Mouse (Mus musculus) neural tube, embryonic 12.5 days (tissue): ENCODE results near the gene Gnat1. TPM values are rescaled to one million over a fixed set of nuclear protein-coding genes. Genes with fewer than 3 reads are reported as not detected.

Experiments
- ATAC-seq: fragments of 200-750 bp; cut with Nextera tagmentation; 2 replicates; pipeline ENCODE4 v1.8.0; 2017; ENCODE audit warnings: low read depth, mild to moderate bottlenecking, moderate TSS enrichment, moderate library complexity; ENCODE audit not compliant: low FRiP score
- H3K27ac ChIP-seq: fragments of 300-500 bp; sonication (generic); 2 replicates; pipeline ENCODE4 v1.5.1; 2016
- H3K27me3 ChIP-seq: fragments of 300-500 bp; sonication (generic); replicated peaks from 2 replicates; pipeline ENCODE4 v1.6.1; 2016; ENCODE audit warnings: mild to moderate bottlenecking
- H3K36me3 ChIP-seq: fragments of 300-500 bp; sonication (generic); 2 replicates; pipeline ENCODE4 v1.6.1; 2016; ENCODE audit warnings: mild to moderate bottlenecking
- H3K4me1 ChIP-seq: fragments of 300-500 bp; sonication (generic); 2 replicates; pipeline ENCODE4 v1.6.1; 2016
- H3K4me2 ChIP-seq: fragments of 300-500 bp; sonication (generic); replicated peaks from 2 replicates; pipeline ENCODE4 v1.6.1; 2016; ENCODE audit warnings: mild to moderate bottlenecking
- H3K4me3 ChIP-seq: fragments of 300-500 bp; sonication (generic); 2 replicates; pipeline ENCODE4 v1.5.1; 2016
- H3K9ac ChIP-seq: fragments of 300-500 bp; sonication (generic); 2 replicates; pipeline ENCODE4 v1.6.1; 2016; ENCODE audit warnings: mild to moderate bottlenecking
- H3K9me3 ChIP-seq: fragments of 300-500 bp; sonication (generic); 2 replicates; pipeline ENCODE4 v1.6.1; 2016; ENCODE audit warnings: mild to moderate bottlenecking
- WGBS: fragments of 180-500 bp; shearing (Covaris S2); methylation state at CpG from one replicate; pipeline ENCODE4 v1.1.7; 2016; 5-methylcytosine and 5-hydroxymethylcytosine counted together
- polyA plus RNA-seq: library from polyadenylated mRNA; unstranded; fragments of >200 nt; fragmentation: Nextera tagmentation; extraction: Ambion mirVana; gene quantifications from 2 replicates; pipeline ENCODE4 v1.2.1, GENCODE M21; 2016

The Gnat1 gene
- polyA plus RNA-seq, 1 experiment from 2014 or later, result 2.3 TPM

DNA sequence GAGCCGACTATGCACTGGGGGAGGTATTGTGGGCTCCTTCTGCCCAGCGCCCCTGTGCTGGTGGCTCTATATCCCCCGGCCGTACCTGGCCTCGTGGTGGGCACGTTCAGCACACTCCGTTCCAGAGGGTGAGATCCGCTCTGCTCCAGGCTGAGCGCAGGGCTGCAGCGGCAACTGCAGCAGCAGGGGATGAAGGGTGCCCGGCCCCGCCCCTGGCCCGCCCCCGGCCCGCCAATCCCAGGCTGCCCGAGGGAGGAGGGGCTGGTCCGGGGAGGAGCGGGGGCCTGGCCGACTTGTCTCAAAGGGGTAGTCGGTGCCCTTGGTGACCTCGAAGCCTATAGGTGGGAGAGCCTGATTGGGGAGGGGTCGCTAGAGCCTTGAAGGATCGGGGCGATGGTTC, 12.3 kb downstream of the Gnat1 start:
- under 1% methylated on average over 24 of the region's 24 CpGs for WGBS
- H3K4me3 ChIP-seq, result peak overlapping the region; percentile 39
- H3K27ac ChIP-seq, result no peak overlapping the region
- peaks cover 31% of the 10 kb centered on the region for H3K4me1 ChIP-seq
- ATAC-seq, result peak; percentile 83
- H3K9ac ChIP-seq, result peak overlapping the region; percentile 61
- no peaks in the 10 kb centered on the region for H3K9me3 ChIP-seq
- peaks cover 27% of the 10 kb centered on the region for H3K27me3 ChIP-seq
- H3K36me3 ChIP-seq, result no peaks in the 10 kb centered on the region
- H3K4me2 ChIP-seq, result peak overlapping the region; percentile 87

DNA sequence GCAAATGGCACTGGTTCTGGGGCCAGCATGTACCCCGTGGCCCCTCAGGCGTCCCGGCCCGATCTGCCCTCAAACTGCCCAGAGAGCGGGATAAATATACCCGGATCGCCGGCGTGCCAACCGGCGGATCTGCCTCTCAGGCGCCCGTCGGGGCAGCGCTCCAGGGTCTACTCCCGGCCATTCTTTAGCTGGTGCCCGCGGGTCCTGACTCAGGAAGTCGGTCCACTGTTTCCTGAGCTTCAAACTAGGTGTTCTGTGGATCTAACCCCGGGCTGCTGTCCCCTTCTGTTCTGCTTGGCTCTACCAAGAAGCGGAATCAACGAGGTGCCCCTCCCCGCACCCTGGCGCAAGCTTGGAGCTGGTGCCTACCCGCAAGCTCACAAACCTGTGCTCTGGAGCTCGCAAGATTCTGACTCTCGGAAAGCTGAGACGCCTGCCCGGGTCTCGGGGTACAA, 12.7 kb downstream of the Gnat1 start:
- peak overlapping the region; percentile 61 for H3K9ac ChIP-seq
- peaks cover 27% of the 10 kb centered on the region for H3K27me3 ChIP-seq
- no peaks in the 10 kb centered on the region for H3K36me3 ChIP-seq
- H3K4me2 ChIP-seq, result peak overlapping the region; percentile 87
- WGBS, result under 1% methylated on average over 30 of the region's 30 CpGs
- H3K4me1 ChIP-seq, result peaks cover 31% of the 10 kb centered on the region
- ATAC-seq, result 0 out of 2 replicates have a peak, but pooled peaks have one; percentile 22
- peak overlapping the region; percentile 39 for H3K4me3 ChIP-seq
- no peak overlapping the region for H3K27ac ChIP-seq
- no peaks in the 10 kb centered on the region for H3K9me3 ChIP-seq

DNA sequence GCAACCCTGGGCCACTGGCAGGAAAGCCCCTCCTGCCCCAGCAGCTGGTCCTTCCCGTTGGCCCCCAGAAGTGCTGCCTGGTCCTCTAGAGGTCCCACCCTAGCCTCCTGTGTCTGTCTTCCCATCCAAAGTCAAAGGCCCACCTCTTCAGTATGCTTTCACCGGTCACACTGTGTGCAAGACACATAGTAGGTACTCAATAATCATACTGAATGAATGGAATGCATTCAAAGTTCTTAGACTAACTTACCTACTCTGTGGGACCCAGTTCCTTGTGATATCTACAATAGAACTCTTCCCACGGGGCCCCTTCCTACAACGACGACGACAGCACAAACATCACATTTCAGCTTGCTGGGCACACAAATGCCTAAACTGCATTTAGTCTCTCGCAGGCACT, 14.2 kb downstream of the Gnat1 start:
- no peak overlapping the region for H3K4me3 ChIP-seq
- no peaks in the 10 kb centered on the region for H3K9me3 ChIP-seq
- no peaks in the 10 kb centered on the region for H3K36me3 ChIP-seq
- no peak for ATAC-seq
- H3K27me3 ChIP-seq, result peaks cover 27% of the 10 kb centered on the region
- WGBS, result 85% methylated on average over 7 of the region's 7 CpGs
- H3K4me2 ChIP-seq, result no peak overlapping the region
- H3K27ac ChIP-seq, result no peak overlapping the region
- H3K4me1 ChIP-seq, result peaks cover 36% of the 10 kb centered on the region
- H3K9ac ChIP-seq, result no peak overlapping the region

GRCm38 (mm10) chr9:107663525-107663924, 16.0 kb downstream of the Gnat1 start:
- Histone ChIP-seq H3K36me3 (no peaks in the 10 kb centered on the region), H3K9me3 (no peaks in the 10 kb centered on the region), H3K27ac (no peak overlapping the region), H3K4me1 (peaks cover 40% of the 10 kb centered on the region), H3K27me3 (peaks cover 27% of the 10 kb centered on the region), H3K4me2 (peak overlapping the region; percentile 6; the same call in 1 of the 2 replicates), H3K9ac (no peak overlapping the region), H3K4me3 (no peak overlapping the region)
- 49% methylated on average over 9 of the region's 9 CpGs for WGBS
- no peak for ATAC-seq

DNA sequence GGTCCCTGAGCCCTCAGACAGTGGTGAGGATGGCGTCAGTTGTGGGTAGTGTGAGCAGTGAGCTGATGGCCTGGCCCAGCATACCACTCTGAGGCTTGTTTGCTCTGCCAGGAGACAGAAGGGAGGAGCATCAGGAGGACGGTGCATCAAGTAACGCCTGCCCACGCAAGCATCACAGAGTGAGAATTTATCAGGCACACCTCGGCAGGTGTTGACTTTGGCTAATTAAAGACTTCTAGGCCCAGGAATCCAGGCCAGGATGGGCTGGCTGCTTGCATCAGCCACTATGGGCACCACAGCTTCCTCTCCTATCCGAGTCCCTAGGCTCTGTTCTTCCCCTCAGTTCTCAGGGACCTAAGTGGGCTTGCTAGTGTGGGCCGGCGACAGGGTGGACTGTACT, 17.2 kb downstream of the Gnat1 start:
- Histone ChIP-seq H3K27ac (no peak overlapping the region), H3K27me3 (peaks cover 22% of the 10 kb centered on the region), H3K4me3 (no peak overlapping the region), H3K9ac (no peak overlapping the region; the same call in 1 of the 2 replicates), H3K9me3 (no peaks in the 10 kb centered on the region), H3K4me1 (peaks cover 37% of the 10 kb centered on the region), H3K4me2 (no peak overlapping the region), H3K36me3 (no peaks in the 10 kb centered on the region)
- 90% methylated on average over 8 of the region's 8 CpGs for WGBS
- ATAC-seq, result no peak

DNA sequence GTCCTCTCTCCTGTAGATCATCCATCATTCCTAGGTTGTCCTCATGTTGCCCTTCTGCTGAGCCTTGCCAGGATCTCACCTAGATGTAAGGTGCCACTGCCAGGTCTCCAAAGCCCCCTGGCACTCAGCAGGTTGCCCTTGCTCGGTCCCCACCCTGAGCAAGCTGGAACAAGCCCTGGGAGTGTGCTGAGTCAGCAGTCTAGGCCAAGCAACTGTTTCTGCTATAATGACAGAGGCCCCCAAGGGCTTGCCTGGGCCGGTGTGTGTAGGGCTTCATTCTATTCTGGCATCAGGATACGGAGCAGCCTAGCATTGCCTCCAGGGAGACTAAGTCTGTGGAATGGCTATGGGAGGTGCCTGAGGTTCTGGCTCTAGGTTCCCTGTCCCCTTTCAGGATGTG, 18.7 kb downstream of the Gnat1 start:
- 71% methylated on average over 3 of the region's 3 CpGs for WGBS
- H3K4me1 ChIP-seq, result peaks cover 23% of the 10 kb centered on the region
- ATAC-seq, result no peak

GRCm38 (mm10) chr9:107659961-107660360, 19.6 kb downstream of the Gnat1 start:
- no peaks in the 10 kb centered on the region for H3K9me3 ChIP-seq
- H3K4me2 ChIP-seq, result no peak overlapping the region
- no peaks in the 10 kb centered on the region for H3K36me3 ChIP-seq
- no peak overlapping the region for H3K4me3 ChIP-seq
- no peak overlapping the region for H3K9ac ChIP-seq
- 84% methylated on average over 3 of the region's 3 CpGs for WGBS
- peaks cover 23% of the 10 kb centered on the region for H3K4me1 ChIP-seq
- no peaks in the 10 kb centered on the region; the same call in 1 of the 2 replicates for H3K27me3 ChIP-seq
- ATAC-seq, result no peak
- no peak overlapping the region for H3K27ac ChIP-seq

More for the DNA sequence above, 18.7 kb downstream of the Gnat1 start:
- Histone ChIP-seq H3K4me2 (no peak overlapping the region), H3K4me3 (no peak overlapping the region), H3K9ac (no peak overlapping the region), H3K27me3 (peaks cover 8% of the 10 kb centered on the region), H3K36me3 (no peaks in the 10 kb centered on the region), H3K27ac (no peak overlapping the region), H3K9me3 (no peaks in the 10 kb centered on the region)

DNA sequence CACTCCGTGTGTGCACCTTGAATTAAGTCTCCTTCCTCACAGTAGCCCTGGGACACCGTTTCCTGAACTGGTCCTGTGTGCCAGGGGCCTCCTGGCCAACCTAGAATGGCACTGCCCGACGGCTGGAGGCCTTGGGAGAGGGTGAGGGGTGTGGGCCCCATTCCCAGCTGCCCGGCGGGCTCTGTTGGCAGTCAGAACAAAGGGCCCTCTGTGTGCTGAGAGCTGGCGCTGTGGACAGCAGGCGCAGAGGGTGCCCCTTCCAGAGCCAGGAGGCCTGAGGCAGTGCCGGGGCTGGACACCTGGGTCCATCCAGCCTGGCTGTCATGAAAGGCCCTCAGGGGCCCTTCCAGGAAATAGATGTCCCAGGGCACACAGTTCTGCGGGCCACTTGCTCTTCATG, 20.0 kb downstream of the Gnat1 start:
- H3K27ac ChIP-seq, result no peak overlapping the region

GRCm38 (mm10) chr9:107658096-107658495, 21.4 kb downstream of the Gnat1 start:
- Histone ChIP-seq H3K27ac (no peak overlapping the region), H3K9me3 (no peaks in the 10 kb centered on the region)
- WGBS, result 87% methylated on average over 6 of the region's 6 CpGs

More for the DNA sequence above, 20.0 kb downstream of the Gnat1 start:
- no peak overlapping the region for H3K4me3 ChIP-seq
- no peak overlapping the region for H3K9ac ChIP-seq
- H3K36me3 ChIP-seq, result no peaks in the 10 kb centered on the region
- H3K27me3 ChIP-seq, result no peaks in the 10 kb centered on the region
- no peaks in the 10 kb centered on the region for H3K9me3 ChIP-seq
- peaks cover 23% of the 10 kb centered on the region for H3K4me1 ChIP-seq
- WGBS, result 76% methylated on average over 10 of the region's 10 CpGs
- H3K4me2 ChIP-seq, result no peak overlapping the region
- peak; percentile 45; the same call in 1 of the 2 replicates for ATAC-seq

DNA sequence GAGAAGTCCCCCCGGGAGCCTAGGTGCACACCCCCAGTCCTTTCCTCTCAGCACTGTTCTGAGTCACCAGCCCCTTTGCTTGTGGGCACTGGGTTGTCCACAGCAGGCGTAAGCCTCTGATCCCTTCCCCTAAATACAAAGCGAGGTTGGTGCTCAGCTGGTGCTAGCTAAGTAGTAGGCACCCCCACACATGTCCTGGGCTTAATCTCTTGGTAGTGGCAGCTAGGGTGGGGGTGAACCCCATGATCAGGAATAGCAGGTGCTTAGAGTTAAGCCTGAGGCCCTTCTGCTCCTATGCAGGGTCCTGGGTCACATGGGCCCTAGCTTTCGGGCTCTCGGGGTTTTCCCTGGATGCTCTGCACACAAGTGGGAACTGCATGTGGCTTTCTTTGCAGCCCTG, 22.4 kb downstream of the Gnat1 start:
- Histone ChIP-seq H3K27me3 (no peaks in the 10 kb centered on the region), H3K4me3 (no peak overlapping the region), H3K9ac (no peak overlapping the region), H3K4me1 (peaks cover 9% of the 10 kb centered on the region), H3K9me3 (no peaks in the 10 kb centered on the region), H3K36me3 (no peaks in the 10 kb centered on the region), H3K27ac (no peak overlapping the region), H3K4me2 (no peak overlapping the region)
- ATAC-seq, result no peak
- 89% methylated on average over 5 of the region's 5 CpGs for WGBS

More at GRCm38 (mm10) chr9:107658096-107658495, 21.4 kb downstream of the Gnat1 start:
- H3K9ac ChIP-seq, result no peak overlapping the region
- no peaks in the 10 kb centered on the region for H3K36me3 ChIP-seq
- H3K4me1 ChIP-seq, result peaks cover 12% of the 10 kb centered on the region
- no peak for ATAC-seq
- H3K27me3 ChIP-seq, result no peaks in the 10 kb centered on the region
- no peak overlapping the region for H3K4me3 ChIP-seq
- no peak overlapping the region for H3K4me2 ChIP-seq

- H3K9me3 ChIP-seq, result no peaks in the 10 kb centered on the region
- ATAC-seq, result no peak
- no peak overlapping the region for H3K9ac ChIP-seq
- WGBS, result 88% methylated on average over 4 of the region's 4 CpGs
- H3K4me2 ChIP-seq, result no peak overlapping the region
- no peak overlapping the region for H3K4me3 ChIP-seq
- no peaks in the 10 kb centered on the region for H3K27me3 ChIP-seq
- no peak overlapping the region for H3K27ac ChIP-seq
- peaks cover 18% of the 10 kb centered on the region for H3K4me1 ChIP-seq
- no peaks in the 10 kb centered on the region for H3K36me3 ChIP-seq
These were observed 24.9 kb downstream of the Gnat1 start for GRCm38 (mm10) chr9:107654585-107654984.

GRCm38 (mm10) chr9:107653474-107653873, 26.0 kb downstream of the Gnat1 start:
- H3K36me3 ChIP-seq, result no peaks in the 10 kb centered on the region
- H3K27ac ChIP-seq, result no peak overlapping the region
- H3K27me3 ChIP-seq, result no peaks in the 10 kb centered on the region
- H3K4me1 ChIP-seq, result peaks cover 15% of the 10 kb centered on the region
- no peak overlapping the region for H3K4me2 ChIP-seq
- 84% methylated on average over 2 of the region's 2 CpGs for WGBS
- H3K9me3 ChIP-seq, result no peaks in the 10 kb centered on the region
- no peak overlapping the region for H3K4me3 ChIP-seq
- no peak overlapping the region for H3K9ac ChIP-seq
- ATAC-seq, result no peak
